In genomic region chr8:89569406-89569805, GRCm38 (mm10) we compare ENCODE assay signal across 17 mouse cellular contexts.
DNase-seq lines count a peak whose midpoint lies in the region; ATAC-seq and TF ChIP-seq lines count a peak whose summit lies in the region.
"Had no signal": no experiment of that assay in that cellular context is flagged by ENCODE, and none has a peak within 500 bp of the region (broad histone marks: within the 10 kb centered on the region; RNA-seq: fewer than 3 reads in every experiment).

No protein-coding gene starts in this region.

- no peaks in the 10 kb centered on the region for H3K36me3 ChIP-seq in heart, embryonic 13.5 days
- H3K36me3 ChIP-seq in kidney, embryonic 16.5 days (ENCODE audit: insufficient read depth, low read length) = no peaks in the 10 kb centered on the region
- 0 out of 4 replicates have a peak, but pooled peaks cover 0 to 2% of the 10 kb centered on the region in 2 experiments for H3K36me3 ChIP-seq in MEL (ENCODE audit: control insufficient read depth in 1 of 2, insufficient read depth in 2 of 2, low read length in 2 of 2)
- H3K36me3 ChIP-seq: midbrain, embryonic 12.5 days had no signal

- H3K4me2 ChIP-seq in heart, embryonic 13.5 days = peak overlapping the region; percentile 50
- H3K4me2 ChIP-seq in kidney, embryonic 16.5 days (replicated peaks; ENCODE audit: low read depth, low read length) = peak overlapping the region; percentile 10; the same call in 1 of the 2 replicates
- H3K4me2 ChIP-seq: heart, embryonic 11.5 days; midbrain, embryonic 12.5 days had no signal

- H3K27me3 ChIP-seq in heart, embryonic 13.5 days (replicated peaks) = peaks cover 54% of the 10 kb centered on the region
- H3K27me3 ChIP-seq in kidney, embryonic 16.5 days (ENCODE audit: insufficient read depth, low read length) = no peaks in the 10 kb centered on the region
- H3K27me3 ChIP-seq in MEL (ENCODE audit: control insufficient read depth in 1 of 2, insufficient read depth in 2 of 2, low read length in 2 of 2) = no peaks in the 10 kb centered on the region

- TF ChIP-seq POLR2A in MEL (IDR thresholded peaks at IDR 0.05; ENCODE audit: control insufficient read depth in 1 of 2, insufficient read depth in 1 of 2, low read depth in 1 of 2, low read length in 2 of 2, poor library complexity in 1 of 2) = no peak

- no peaks in the 10 kb centered on the region for H3K9me3 ChIP-seq in heart, embryonic 13.5 days
- H3K9me3 ChIP-seq in kidney, embryonic 16.5 days (ENCODE audit: low read length) = no peaks in the 10 kb centered on the region
- no peaks in the 10 kb centered on the region for H3K9me3 ChIP-seq in MEL (replicated peaks; ENCODE audit: insufficient read depth, low read length)
- H3K9me3 ChIP-seq: midbrain, embryonic 12.5 days had no signal

- TF ChIP-seq CTCF in MEL (IDR thresholded peaks at IDR 0.05 in 2 of 3, conservative IDR thresholded peaks at IDR 0.05 in 1 of 3; ENCODE audit: control insufficient read depth in 1 of 3, insufficient read depth in 1 of 3, low read depth in 2 of 3, low read length in 3 of 3, poor library complexity in 1 of 3, severe bottlenecking in 1 of 3) = no peak

- peak overlapping the region; percentile 16; the same call in 1 of the 2 replicates for H3K4me3 ChIP-seq in heart, embryonic 13.5 days
- H3K4me3 ChIP-seq in kidney, embryonic 16.5 days (ENCODE audit: low read length) = no peak overlapping the region
- H3K4me3 ChIP-seq in MEL (ENCODE audit: control insufficient read depth in 1 of 2, insufficient read depth in 1 of 2, low read depth in 2 of 2, low read length in 2 of 2) = peak overlapping the region; percentile 40 to 65
- H3K4me3 ChIP-seq: midbrain, embryonic 12.5 days had no signal

- no peak; a peak in 1 of 4 replicates for TF ChIP-seq EP300 in MEL (IDR thresholded peaks at IDR 0.05; ENCODE audit: low read depth in 1 of 2, low read length in 2 of 2)

- H3K4me1 ChIP-seq in heart, embryonic 13.5 days = peaks cover 3% of the 10 kb centered on the region; the same call in 1 of the 2 replicates
- peaks cover 48% of the 10 kb centered on the region for H3K4me1 ChIP-seq in kidney, embryonic 16.5 days (ENCODE audit: insufficient read depth, low read length)
- H3K4me1 ChIP-seq in MEL (ENCODE audit: control insufficient read depth in 1 of 2, insufficient read depth in 2 of 2, low read length in 2 of 2) = no peaks in the 10 kb centered on the region

- no peaks in the 10 kb centered on the region for H3K79me2 ChIP-seq in MEL (ENCODE audit: control insufficient read depth, insufficient read depth, low read length, poor library complexity)

- no peak for TF ChIP-seq RAD21 in MEL (IDR thresholded peaks at IDR 0.05; ENCODE audit: low read depth, low read length)

- 36% methylated on average over 9 of the region's 9 CpGs for WGBS in heart, embryonic 13.5 days
- WGBS in kidney, embryonic 16.5 days = 51% methylated on average over 9 of the region's 9 CpGs

- H3K9ac ChIP-seq in heart, embryonic 13.5 days = no peak overlapping the region
- 0 out of 2 replicates have a peak overlapping the region, but pooled peaks have one; percentile 22 for H3K9ac ChIP-seq in kidney, embryonic 16.5 days (replicated peaks; ENCODE audit: low read length)
- peak overlapping the region; percentile 31 for H3K9ac ChIP-seq in MEL (ENCODE audit: control insufficient read depth, low read depth, low read length, poor library complexity, severe bottlenecking)
- H3K9ac ChIP-seq: midbrain, embryonic 12.5 days had no signal

- ATAC-seq in heart, embryonic 13.5 days (ENCODE audit: extremely low read depth, insufficient number of reproducible peaks, low FRiP score, low TSS enrichment) = no peak
- no peak for ATAC-seq in kidney, embryonic 16.5 days (ENCODE audit: low FRiP score, low TSS enrichment)
- ATAC-seq in monocyte, adult 5-6 weeks (replicated peaks; ENCODE audit: insufficient number of reproducible peaks, low FRiP score, low TSS enrichment, poor library complexity, severe bottlenecking) = no peak
- ATAC-seq: activated CD4-positive, CD25-positive, alpha-beta regulatory T cell, adult 4 months had no signal

- no peak overlapping the region for H3K27ac ChIP-seq in heart, embryonic 13.5 days (replicated peaks)
- H3K27ac ChIP-seq in kidney, embryonic 16.5 days (ENCODE audit: low read length) = no peak overlapping the region
- 0 out of 2 replicates have a peak overlapping the region, but pooled peaks have one; percentile 34 for H3K27ac ChIP-seq in MEL (ENCODE audit: control insufficient read depth, low read depth, low read length)
- H3K27ac ChIP-seq: midbrain, embryonic 12.5 days had no signal

- peak; percentile 7 to 19 for DNase-seq in cerebellum, postnatal 14 days
- no peak for DNase-seq in cerebellum, adult 11 months
- DNase-seq in heart, adult 8-10 months (ENCODE audit: low spot score) = no peak
- no peak for DNase-seq in kidney, adult 11 months
- no peak for DNase-seq in MEL (ENCODE audit: low read depth, low spot score)
- DNase-seq: adrenal gland, postnatal 25 days; cerebellum, postnatal 25 days; gastrocnemius, postnatal 14 days; kidney, adult 2 months; lung, postnatal 14 days; right cerebral cortex, postnatal 4 days had no signal

TF ChIP-seq in MEL, 35 proteins besides CTCF, POLR2A, EP300 and RAD21:
- TF ChIP-seq MAFK (IDR thresholded peaks at IDR 0.05; ENCODE audit: borderline replicate concordance, low read depth, low read length) = no peak
- no peak for TF ChIP-seq TCF12 (IDR thresholded peaks at IDR 0.05; ENCODE audit: low read depth, low read length)
TF ChIP-seq in MEL: peak in this region for 0.

Comparison
In these comparisons a context has a peak if more than half of its experiments do, and no peak if none do; other contexts are left out.
1. DNase-seq: peak in cerebellum, postnatal 14 days (2 of 2); none in cerebellum, adult 11 months (single experiment), heart, adult 8-10 months (single experiment), kidney, adult 11 months (single experiment) and MEL (single experiment).